Mouse (Mus musculus) natural killer cell, adult 2 months (primary cell): ENCODE results near the gene Lyrm7.
"Not testable (repeated sequence)": the region's sequence is repeated elsewhere in the genome, so short reads cannot be mapped to it uniquely, and the experiment has no call there.

Source experiments
- DNase-seq, 2 experiments: peaks; one replicate each; pipeline ENCODE4 v3.0.0; 2022; ENCODE audit warnings: low spot score in 2 of 2

Gene Lyrm7

DNA sequence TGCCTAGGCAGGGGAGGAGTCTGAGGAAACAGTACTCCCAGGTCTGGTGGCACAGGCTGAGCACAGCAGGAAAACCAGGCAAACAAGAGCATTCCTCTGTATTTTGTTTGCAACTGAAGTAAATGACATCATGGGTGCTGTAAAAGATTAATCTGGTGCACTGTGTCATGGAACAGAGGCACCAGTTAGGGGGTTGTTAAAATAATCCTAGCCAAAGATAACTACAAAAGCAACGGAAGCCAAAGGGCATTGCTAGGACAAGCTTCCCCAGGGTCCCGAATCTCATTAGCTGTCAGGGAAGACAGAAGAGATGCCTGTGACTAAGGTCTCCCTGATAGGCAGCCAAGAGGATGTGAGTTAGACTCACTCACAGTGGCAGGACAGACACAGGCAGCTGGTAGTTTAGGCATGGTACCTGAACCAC lies 20.3 kb upstream of the Lyrm7 start:
- DNase-seq, result no peak

DNA sequence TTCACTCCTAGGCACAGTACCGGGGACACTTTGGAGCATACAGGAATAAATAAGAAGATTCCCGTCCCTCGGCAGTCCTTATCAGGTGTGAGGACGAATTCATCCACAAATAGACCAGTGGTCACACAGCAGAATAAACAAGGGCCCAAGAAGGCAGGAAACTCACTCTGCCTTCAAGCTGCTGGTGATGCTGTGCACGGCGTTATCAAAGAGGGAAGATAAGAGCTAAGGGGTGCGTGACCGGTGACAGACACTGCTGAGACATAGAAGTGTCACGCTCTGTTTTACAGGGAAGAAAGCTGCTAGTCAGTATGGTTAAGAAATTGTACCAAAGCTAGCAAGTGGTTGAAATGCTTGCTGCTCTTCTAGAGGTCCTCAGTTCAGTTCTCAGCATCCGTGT lies 19.2 kb upstream of the Lyrm7 start:
- DNase-seq, result no peak

DNA sequence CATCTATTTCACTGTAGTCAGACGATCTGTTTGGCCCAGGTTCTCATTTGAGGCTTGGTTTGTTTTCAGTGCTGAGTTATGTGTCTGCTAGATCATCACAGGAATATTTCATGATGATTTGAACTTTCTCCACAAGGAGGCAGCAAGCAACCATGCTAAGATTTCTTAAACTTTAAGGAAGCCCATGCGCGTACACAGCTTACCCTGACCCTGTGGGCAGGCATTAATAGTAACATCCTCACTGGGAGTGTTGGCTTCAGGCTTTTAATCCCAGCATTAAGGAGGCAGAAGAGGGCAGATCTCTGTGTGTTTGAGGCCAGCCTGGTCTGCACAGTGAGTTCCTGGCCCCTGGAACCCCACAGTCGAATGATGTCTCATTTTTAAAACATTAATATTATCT lies 18.7 kb upstream of the Lyrm7 start:
- DNase-seq, result peak; percentile 24 to 42

DNA sequence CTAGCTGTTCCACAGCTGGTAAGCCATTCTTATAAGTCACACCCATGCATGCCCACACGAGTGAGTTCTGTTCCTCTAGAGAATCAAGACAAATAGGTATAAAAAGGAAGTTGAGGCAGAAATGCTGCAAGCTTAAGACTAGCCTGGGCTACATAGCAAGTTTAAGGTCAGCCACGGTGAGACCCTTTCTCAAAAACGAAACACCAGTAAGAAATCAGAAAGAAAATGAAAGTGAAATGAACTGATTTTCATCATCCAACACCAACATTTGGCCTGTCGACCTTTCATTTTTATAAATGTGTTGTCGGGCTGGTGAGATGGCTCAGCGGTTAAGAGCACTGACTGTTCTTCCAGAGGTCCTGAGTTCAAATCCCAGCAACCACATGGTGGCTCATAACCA lies 18.2 kb upstream of the Lyrm7 start:
- DNase-seq, result no peak

DNA sequence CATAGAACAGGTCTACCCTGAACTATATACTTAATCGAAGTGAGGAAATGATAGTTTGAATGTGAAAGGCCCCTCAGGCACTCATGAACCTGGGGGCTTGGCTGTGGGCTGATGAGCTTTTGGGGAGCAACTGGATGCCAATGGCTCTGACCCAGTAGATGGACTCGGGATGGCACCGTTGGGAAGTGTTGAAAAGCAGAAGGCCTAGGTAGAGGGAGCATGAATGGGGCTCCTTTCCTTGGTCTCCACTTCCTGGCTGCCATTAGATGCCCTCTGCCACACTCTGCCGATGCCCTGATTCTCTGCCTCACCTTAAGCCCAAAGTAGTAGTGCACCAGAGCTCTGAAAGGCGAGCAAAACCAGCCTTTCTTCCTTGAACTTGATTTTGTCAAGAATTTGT lies 15.3 kb upstream of the Lyrm7 start:
- DNase-seq, result no peak

DNA sequence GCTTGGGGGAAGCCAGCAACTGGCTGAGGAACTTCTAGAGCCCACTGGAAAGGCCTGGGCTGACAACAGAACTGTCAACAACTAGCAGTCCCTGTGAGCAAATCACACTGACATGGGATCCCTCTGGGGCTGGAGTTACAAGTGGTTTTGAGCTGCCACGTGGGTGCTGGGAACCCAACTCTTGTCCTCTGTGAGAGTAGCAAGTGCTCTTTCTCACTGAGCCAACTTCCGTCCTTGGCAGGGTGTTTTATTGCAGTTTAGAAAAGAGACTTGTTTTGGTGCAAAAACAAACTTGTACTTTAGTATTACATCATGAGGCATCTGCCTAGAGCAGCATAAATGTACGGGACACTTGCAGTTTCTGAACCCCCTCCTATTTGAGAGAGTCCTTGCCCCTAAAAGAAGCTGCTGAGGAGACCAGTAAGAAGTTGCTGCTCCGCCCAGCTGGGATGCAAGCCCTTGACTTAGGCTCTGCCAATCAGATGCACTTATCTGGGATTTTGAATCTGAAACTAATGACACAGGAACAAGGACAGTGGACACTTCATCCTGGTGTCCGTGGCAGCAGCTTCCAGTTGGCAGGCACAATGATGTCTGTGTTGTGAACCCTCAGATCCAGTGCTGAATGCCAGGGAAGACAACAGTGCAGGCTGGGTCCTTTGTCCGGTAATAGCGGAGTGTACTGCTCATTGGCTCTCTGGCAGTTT lies 11.3 kb upstream of the Lyrm7 start:
- no peak for DNase-seq

DNA sequence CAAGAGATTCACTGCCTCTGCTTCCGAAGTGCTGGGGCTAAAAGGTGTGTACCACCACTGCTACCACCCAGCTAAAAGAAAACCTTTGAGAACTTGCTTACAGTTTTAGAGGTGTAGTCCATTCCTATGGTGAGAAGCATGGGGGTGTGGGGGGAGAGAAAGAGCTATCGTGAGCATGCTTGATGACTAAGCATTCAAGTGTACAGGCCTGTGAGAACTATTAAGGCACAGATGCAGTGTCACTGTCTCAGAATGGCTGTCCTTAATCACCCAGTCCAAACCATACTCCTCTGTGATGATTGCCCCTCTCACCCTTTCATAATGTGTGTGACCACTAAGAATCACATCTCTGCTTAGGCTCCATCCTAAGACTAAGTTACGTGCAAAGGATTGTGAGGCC lies 8.6 kb upstream of the Lyrm7 start:
- no peak for DNase-seq

DNA sequence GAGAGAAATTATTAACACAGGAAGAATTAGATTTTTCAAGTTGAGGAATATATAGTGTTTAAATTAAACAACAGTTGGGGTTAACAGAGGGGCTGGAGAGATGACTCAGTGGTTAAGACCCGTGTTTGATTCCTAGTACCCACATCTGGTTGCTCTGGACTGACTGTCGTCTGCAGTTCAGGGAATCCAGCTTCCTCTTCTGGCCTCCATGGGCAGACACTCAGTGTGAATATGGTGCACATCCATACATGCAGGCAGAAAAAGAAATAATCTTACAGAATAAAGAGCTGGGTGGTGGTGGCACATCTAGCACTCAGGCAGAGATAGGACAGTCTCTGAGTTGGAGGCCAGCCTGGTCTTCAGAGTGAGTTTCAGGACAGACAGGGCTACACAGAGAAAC lies 7.7 kb upstream of the Lyrm7 start:
- no peak for DNase-seq

DNA sequence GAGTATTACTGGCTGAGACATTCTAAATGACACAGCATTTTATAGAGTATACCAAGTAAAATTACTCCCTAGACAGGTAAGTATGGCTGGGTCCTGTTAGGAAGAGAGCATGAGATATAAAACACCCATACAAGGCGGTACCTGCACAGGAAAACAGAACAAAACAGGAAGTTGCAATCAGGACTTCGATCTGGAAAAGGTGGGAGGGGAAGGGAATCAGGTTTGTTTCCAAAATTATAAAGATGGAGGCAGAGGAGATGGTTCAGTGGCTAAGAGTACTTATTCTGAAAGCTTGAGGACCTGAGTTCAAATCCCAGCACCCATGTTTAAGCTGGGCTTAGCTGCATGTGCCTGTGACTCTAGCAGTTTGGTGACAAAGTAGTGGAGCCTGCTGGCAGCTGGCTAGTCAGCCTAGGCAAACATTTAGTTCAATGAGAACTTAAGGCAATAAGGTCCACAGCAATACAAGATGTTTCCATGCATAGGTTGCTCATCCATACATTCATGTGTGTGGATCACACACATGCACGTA lies 7.3 kb upstream of the Lyrm7 start:
- DNase-seq, result no peak

DNA sequence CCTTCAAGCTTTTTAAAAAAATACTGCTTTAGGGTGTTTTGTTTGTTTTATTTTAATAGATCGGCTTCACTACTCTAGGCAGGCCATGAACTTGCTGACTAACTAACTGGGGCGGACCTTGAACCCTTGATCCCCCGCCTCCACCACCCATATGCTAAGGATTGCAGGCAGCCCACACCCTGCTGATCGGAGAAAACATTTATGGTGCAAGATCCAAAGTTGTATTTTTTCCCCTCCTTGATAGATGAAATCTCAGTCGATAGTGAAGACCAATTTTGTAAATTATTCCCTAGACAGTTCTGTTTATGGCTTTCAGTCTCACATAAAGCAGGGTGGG lies 6.3 kb upstream of the Lyrm7 start:
- no peak for DNase-seq

DNA sequence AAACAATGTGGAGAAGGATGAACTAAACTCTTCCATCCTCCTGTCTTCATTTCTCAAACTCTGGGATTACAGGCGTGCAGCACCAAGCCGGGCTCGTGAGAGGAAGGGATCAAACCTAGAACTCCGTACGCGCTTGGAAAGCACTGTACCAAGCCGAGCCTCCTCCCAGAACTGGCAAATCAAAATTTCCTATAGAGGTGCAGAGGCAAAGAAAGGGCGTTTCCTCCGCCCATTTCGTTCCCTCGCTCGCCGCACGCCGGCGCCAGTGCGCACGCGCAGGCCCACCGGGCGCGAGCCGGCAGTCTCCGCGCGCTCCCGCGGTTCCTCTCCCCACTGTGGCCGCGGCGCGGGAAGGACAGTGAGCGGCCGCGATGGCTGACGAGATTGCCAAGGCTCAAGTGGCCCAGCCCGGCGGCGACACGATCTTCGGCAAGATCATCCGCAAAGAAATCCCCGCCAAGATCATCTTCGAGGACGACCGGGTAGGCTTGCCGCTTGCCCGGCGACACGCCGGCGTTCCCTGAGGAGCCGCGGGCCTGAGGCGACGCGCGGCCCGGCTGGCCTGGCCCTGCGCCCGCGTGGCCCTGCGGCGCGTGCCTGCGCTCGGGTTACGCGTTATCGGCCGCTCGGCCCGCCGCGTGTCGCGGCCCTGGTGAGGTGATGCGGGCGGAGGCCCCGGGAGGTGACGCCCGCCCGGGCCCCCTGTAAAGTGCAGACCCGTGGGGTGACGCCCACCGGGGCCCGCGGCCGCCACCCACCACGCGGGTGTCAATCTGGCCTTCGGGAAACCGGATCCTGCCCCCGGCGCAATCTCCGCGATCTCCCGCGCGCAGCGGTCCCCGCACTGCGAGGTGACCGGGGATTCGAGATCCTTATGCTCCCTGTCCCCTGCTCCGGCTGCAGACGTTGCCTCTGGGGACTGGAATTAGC lies 5.7 kb upstream of the Lyrm7 start, which contains the start of gene Hint1:
Hint1 (plus strand) TSS at position 265 of the 930 bp plus-strand sequence.
- DNase-seq, result peak; percentile 85 to 88

DNA sequence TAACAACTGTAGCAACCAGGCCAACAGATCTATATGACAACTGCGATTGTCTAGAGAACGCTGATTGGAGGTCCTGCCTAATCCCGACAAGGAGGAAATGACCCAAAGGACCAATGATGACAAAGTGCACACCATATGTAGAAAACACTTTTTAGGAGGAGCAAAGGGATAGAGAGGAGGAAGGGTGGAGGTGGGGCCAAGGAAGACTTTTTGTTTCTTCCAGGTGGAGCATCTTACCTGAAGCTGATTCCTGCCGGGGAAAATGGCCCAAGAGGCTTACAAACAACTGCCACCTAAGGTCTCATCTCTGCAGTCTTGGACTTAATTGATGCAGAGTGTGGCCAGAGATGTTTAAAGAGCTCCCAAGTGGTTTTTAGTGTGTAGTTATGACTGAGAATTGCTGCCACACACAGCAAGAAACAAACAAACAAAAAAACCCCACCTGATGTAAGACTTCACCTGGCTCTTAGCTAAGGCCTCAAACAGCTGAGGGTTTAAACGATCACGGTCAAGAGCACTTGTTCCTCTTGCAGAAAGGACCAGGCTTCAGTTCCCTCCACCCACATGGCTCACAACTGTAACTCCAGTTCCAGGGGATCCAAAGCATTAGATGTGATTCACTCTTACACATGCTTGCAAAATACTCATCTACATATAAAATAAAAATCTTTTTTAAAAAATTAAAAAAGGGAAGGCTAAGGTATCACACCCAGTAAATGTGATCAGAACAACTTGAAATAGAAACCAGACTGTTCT lies 4.8 kb upstream of the Lyrm7 start:
- no peak for DNase-seq

DNA sequence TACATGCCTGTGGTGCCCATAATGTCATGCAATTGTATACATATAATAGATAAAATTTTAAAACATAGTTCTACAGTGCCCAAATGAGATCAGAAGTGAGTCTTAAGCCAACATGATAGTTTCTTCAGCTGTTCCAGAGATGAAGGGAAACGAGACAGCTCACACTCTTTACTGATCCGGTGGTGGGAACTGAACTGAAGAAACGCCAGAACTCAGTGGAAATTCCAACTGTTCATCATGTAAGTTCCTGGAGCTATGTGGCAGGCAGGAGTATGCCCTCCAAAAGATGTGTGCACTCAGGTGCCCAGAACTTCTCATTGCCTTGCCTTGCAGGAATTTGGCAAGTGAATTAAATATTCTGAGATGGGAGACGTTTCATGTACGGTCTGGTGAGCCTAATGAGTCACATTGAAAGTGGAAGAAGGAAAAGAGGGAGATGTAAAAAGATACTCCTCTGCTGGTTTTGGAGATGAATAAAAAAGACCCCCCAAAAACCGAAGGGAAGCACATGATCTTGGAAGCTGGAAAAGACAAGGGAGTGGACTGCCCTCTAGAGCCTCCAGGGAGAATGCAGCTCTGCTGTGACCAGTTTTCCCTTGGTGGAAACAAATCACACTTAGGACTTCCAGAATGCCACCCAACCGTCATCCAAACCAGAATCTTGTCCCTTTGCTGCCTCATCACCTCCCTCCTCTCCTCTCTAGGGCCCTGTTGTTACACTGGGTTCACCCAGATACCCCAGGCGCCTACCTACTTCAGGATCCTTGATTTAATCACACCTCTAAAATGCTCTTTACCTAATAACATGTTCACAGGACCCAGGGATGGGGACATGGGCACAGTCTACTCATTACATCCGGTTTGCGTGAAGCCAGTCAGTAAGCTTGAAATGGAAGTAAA lies 2.2 kb upstream of the Lyrm7 start:
- peak in 1 of 2 experiments; percentile 35 for DNase-seq

DNA sequence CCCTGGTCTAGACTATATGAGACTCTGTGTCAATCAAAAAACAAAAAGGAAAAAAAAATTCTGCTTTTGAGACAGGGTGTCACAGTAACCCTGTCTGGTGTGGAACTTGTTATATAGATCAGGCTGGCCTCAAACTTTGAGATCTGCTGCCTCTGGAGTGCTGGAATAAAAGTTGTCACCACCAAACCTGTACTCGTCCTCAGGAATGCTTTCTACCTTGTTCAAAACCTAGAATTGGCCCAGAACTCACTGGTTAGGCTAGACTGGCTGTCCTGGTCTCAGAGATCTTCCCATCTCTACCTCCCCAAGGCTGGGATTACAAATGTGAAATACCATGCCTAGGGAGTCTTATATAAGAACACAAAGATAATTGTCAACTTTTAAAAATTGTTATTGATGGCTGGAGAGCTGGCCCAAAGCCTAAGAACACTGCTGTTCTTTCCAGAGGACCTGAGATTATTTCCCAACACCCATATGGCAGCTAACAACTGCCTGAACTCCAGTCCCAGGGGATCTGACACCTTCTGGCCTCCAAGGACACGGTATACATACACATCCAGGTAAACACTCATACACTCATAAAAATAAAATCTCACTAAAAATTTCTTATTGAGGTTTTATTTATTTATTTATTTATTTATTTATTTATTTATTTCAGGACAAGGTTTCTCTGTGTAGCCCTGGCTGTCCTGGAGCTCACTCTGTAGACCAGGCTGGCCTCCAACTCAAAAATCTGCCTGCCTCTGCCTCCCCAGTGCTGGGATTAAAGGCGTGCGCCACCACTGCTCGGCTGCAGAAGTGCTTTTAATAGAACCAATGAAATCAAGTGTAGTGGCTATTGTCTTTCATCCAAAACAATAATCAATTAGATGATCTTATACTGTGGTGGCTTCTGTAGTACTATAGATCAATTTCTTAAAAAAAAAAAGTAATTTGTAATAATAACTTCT lies 1.0 kb upstream of the Lyrm7 start:
- no peak for DNase-seq

DNA sequence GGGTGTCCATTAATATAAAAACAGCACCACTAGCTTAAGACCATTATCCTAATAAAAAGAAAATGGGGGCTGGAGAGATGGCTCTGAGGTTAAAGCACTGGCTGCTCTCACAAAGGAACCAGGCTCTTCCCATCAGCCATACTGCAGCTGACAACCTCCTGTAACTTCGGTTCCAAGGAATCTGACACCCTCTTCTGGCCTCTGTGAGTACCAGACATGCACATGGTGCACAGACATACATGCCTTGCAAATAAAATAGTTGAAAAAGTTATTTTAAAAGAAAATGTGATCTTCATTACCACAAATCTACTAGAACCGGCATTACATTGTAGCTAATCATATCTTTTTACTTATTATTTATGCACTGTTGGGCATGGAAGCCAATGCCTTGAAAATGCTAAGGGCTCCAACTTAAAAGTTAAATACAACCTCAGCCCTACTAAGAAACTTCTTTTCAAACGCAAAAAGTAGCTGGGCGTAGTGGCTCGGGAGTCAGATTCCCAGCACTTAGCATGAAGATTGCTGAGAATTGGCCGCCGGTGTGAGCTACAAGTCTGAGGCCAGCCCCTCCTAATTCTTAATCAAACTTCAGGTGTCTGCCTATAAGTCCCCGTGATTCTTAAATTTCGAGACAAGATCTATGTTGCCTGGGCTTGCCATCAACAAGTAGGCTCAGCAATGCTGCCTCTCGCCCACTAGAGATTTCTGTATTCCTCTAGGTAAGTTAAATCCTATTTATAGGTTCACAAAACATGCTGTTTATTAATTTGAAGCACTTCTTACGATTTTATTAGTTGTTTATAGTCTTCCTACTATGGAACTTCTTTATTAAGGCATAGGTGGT lies 1.2 kb downstream of the Lyrm7 start:
- peak in 1 of 2 experiments; percentile 13 for DNase-seq

DNA sequence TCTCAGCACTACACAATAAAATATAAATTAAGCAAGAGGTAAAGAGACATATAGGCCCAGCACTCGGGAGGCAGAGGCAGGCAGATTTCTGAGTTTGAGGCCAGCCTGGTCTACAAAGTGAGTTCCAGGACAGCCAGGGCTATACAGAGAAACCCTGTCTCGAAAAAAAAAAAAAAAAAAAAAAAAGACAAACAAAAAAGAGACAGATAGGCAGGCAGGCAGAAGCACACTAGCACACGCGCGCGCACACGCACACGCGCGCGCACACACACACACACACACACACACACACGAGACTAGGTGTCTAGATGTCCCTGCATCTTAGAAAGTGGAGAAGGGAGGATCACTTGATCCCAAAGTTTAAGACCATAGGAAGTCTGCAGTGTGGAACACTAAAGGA lies 1.8 kb downstream of the Lyrm7 start:
- not testable (repeated sequence) for DNase-seq

DNA sequence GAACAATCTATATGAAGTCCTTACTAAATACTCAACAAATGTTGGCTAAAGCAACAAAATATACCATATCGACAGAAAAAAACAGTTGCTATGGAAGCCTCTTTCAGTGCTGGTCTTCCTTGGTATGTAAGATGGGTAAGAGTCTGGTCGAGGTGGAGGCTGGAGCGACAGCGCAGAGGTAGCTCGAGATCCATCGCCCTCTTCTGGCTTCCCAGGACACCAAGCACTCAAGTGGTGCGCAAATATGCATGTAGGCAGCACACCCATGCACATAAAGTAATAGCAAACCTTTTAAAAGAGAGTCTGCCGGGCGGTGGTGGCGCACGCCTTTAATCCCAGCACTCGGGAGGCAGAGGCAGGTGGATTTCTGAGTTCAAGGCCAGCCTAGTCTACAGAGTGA lies 9.1 kb downstream of the Lyrm7 start:
- DNase-seq, result no peak

DNA sequence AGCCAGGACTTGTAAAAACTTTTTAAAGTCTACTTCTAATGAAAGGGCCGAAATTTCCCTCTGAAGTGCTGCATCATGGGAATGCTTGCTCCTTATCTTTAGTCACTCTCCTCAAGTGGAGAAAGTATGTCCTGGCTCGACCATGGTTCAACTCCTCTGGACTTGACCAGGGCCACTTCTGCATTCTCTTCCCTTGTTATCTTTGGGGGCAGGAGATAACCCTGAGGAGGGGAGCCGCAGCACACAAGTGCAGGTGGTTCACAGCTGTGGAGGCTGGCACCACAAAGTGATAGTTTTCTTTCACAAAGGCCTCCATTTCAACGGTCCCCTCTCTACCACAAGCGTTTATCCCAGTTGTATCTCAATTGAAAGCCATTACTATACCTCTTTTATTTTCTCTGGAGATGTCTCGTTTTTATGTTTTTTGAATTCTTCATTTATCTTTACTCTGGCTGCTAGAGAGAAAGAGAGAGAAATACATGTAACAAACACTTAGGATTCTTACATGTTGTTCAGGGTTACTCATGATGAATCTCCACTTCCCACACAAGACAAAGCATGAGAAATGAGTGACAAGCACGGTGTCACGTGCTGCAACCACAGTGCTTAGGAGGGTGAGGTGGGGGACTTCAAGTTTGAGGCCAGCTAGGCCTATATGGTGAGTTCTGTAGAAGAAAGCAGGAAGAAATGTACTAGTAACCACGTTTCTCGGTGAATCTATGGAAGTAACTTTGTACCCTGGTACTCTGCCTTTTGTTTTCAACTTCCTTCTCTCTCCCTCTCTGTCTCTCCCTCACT lies 10.6 kb downstream of the Lyrm7 start:
- no peak for DNase-seq
